ENCODE assay signal across 12 mouse cellular contexts in the genomic region with DNA sequence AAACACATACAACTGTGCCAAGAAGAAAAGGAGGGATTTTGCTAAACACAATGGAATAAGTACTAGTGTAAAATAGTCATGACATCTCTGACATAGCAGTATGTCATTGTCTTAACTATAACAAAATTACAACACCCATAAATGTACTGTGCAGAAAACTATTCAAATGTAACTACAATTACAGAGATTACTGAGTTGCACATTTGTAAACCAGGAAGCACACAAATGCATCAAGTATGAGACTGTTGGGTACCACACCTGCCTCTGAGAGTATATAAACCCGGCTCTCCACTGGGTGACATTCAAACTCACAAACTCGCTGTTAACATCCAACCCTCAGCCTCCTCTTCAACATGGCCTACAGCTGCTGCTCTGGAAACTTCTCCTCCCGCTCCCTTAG. TPM values are rescaled to one million over a fixed set of nuclear protein-coding genes. Genes with fewer than 3 reads are reported as not detected.
"Had no signal": no experiment of that assay in that cellular context is flagged by ENCODE, and none has a peak within 500 bp of the region (broad histone marks: within the 10 kb centered on the region; RNA-seq: fewer than 3 reads in every experiment).

Gene 2310034C09Rik, plus strand, starts transcription at position 301 of the 400 bp plus-strand sequence.

RNA-seq across cellular contexts. Expression of gene 2310034C09Rik, which starts in this region (rescaled TPM):
- polyA plus RNA-seq: neural tube, embryonic 13.5 days; neural tube, embryonic 14.5 days; neural tube, embryonic 15.5 days; small intestine, adult 2 months; spleen, adult 2 months; stomach, embryonic 14.5 days; stomach, embryonic 15.5 days; stomach, embryonic 16.5 days; testis, adult 2 months; thymus, adult 2 months; thymus, postnatal 0 days; urinary bladder, adult 2 months had no signal
